Mouse (Mus musculus) E14TG2a.4 (cell line): ENCODE results near the gene Diexf.

ENCODE experiments used
- CTCF ChIP-seq: conservative IDR thresholded peaks from 2 replicates; pipeline ENCODE4 v1.5.1; 2014; ENCODE audit warnings: low read length
- NANOG ChIP-seq: IDR thresholded peaks from 2 replicates; pipeline ENCODE4 v1.6.1; 2014; ENCODE audit warnings: borderline replicate concordance, low read length, mixed read lengths
- POU5F1 ChIP-seq: IDR thresholded peaks from 2 replicates; pipeline ENCODE4 v1.6.1; 2014; ENCODE audit warnings: low read length, borderline replicate concordance

- TF ChIP-seq CTCF (no peak), POU5F1 (no peak), NANOG (no peak)
Observed at GRCm38 (mm10) chr1:193156316-193157110, 26.4 kb upstream of the Diexf start.
